Mouse (Mus musculus) spleen, adult 2 months (tissue): Measurements from ENCODE around the gene Frem2. TPM values are rescaled to one million over a fixed set of nuclear protein-coding genes. Genes with fewer than 3 reads are reported as not detected.

Experiments used
- DNase-seq, 2 experiments: peaks; one replicate each; pipeline versions ENCODE4 v3.0.0 to v3.0.0-alpha.2; 2012 to 2021; ENCODE audit warnings: low spot score in 2 of 2, low read depth in 1 of 2
- H3K27ac ChIP-seq: fragments of 200-500 bp; 2 replicates; pipeline ENCODE4 v1.5.1; 2012; ENCODE audit warnings: low read length, inconsistent platforms; ENCODE audit not compliant: insufficient read depth
- H3K27me3 ChIP-seq: fragments of 200-500 bp; 2 replicates; pipeline ENCODE4 v1.6.1; 2012; ENCODE audit warnings: mild to moderate bottlenecking, moderate library complexity, low read length, inconsistent platforms; ENCODE audit not compliant: control insufficient read depth, insufficient read depth
- H3K36me3 ChIP-seq: fragments of 200-500 bp; 2 replicates; pipeline ENCODE4 v1.6.1; 2012; ENCODE audit warnings: mild to moderate bottlenecking, low read length, inconsistent platforms; ENCODE audit not compliant: control insufficient read depth, insufficient read depth
- H3K4me1 ChIP-seq: fragments of 200-500 bp; 2 replicates; pipeline ENCODE4 v1.6.1; 2011; ENCODE audit warnings: inconsistent platforms; ENCODE audit not compliant: control insufficient read depth, insufficient read depth, insufficient read length
- H3K4me3 ChIP-seq: fragments of 200-500 bp; 2 replicates; pipeline ENCODE4 v1.5.1; 2011; ENCODE audit warnings: mild to moderate bottlenecking, inconsistent platforms; ENCODE audit not compliant: insufficient read depth, insufficient read length; ENCODE audit errors: extremely low read depth
- CTCF ChIP-seq: fragments of 200-500 bp; IDR thresholded peaks from 2 replicates; pipeline ENCODE4 v1.5.1; 2011; ENCODE audit warnings: mild to moderate bottlenecking, inconsistent platforms; ENCODE audit not compliant: insufficient read depth, insufficient read length, insufficient replicate concordance; ENCODE audit errors: extremely low read depth
- POLR2A ChIP-seq: fragments of 200-500 bp; IDR thresholded peaks from 2 replicates; pipeline ENCODE4 v1.6.1; 2011; ENCODE audit warnings: low read depth, low read length, inconsistent platforms
- WGBS: fragments of 180-500 bp; shearing (Covaris S2); methylation state at CpG from one replicate; pipeline ENCODE4 v1.1.7; 2018; 5-methylcytosine and 5-hydroxymethylcytosine counted together
- polyA plus RNA-seq: library from polyadenylated mRNA; depleted of rRNA; stranded (reverse); fragments of >200 nt; gene quantifications from 2 replicates; pipeline ENCODE4 v1.2.3, GENCODE M21; 2012

The Frem2 gene
- polyA plus RNA-seq, 1 experiment, result 1.2 TPM

GRCm38 (mm10) chr3:53486996-53487576 is 170.1 kb downstream of the Frem2 start:
- 56% methylated on average over 9 of the region's 9 CpGs for WGBS
- Histone ChIP-seq H3K27ac (no peak overlapping the region), H3K36me3 (no peaks in the 10 kb centered on the region), H3K4me1 (peaks cover 4% of the 10 kb centered on the region; the same call in 1 of the 2 replicates), H3K27me3 (no peaks in the 10 kb centered on the region), H3K4me3 (no peak overlapping the region)
- no peak for DNase-seq
- TF ChIP-seq POLR2A, result no peak
- no peak for TF ChIP-seq CTCF

- TF ChIP-seq CTCF (no peak), POLR2A (no peak)
- DNase-seq, result no peak
- Histone ChIP-seq H3K27me3 (no peaks in the 10 kb centered on the region), H3K27ac (no peak overlapping the region), H3K4me1 (peaks cover 4% of the 10 kb centered on the region; the same call in 1 of the 2 replicates), H3K4me3 (no peak overlapping the region), H3K36me3 (no peaks in the 10 kb centered on the region)
- WGBS, result 81% methylated on average over 10 of the region's 10 CpGs
Measured at GRCm38 (mm10) chr3:53486561-53486960, 170.6 kb downstream of the Frem2 start.

- DNase-seq, result no peak
- Histone ChIP-seq H3K4me3 (no peak overlapping the region), H3K36me3 (peaks cover 11% of the 10 kb centered on the region), H3K27ac (peak overlapping the region; percentile 33; the same call in 1 of the 2 replicates), H3K4me1 (peaks cover 4% of the 10 kb centered on the region; the same call in 1 of the 2 replicates), H3K27me3 (no peaks in the 10 kb centered on the region)
- TF ChIP-seq CTCF (no peak), POLR2A (no peak)
- 52% methylated on average over 8 of the region's 8 CpGs for WGBS
Measured at GRCm38 (mm10) chr3:53483414-53484059, 173.6 kb downstream of the Frem2 start.

- peaks cover 36% of the 10 kb centered on the region for H3K36me3 ChIP-seq
Measured at GRCm38 (mm10) chr3:53478419-53479046, 178.6 kb downstream of the Frem2 start.

GRCm38 (mm10) chr3:53477468-53477867 is 179.7 kb downstream of the Frem2 start:
- Histone ChIP-seq H3K27me3 (no peaks in the 10 kb centered on the region), H3K4me3 (no peak overlapping the region), H3K27ac (no peak overlapping the region), H3K4me1 (no peaks in the 10 kb centered on the region), H3K36me3 (peaks cover 45% of the 10 kb centered on the region)
- TF ChIP-seq CTCF, result no peak
- no peak for TF ChIP-seq POLR2A
- DNase-seq, result no peak
- 90% methylated on average over 17 of the region's 17 CpGs for WGBS

More at GRCm38 (mm10) chr3:53478419-53479046, 178.6 kb downstream of the Frem2 start:
- no peak overlapping the region for H3K4me3 ChIP-seq
- DNase-seq, result no peak
- peaks cover 2% of the 10 kb centered on the region; the same call in 1 of the 2 replicates for H3K4me1 ChIP-seq
- no peaks in the 10 kb centered on the region for H3K27me3 ChIP-seq
- 95% methylated on average over 30 of the region's 30 CpGs for WGBS
- H3K27ac ChIP-seq, result no peak overlapping the region
- TF ChIP-seq CTCF (no peak), POLR2A (no peak)

GRCm38 (mm10) chr3:53475889-53476288 is 181.3 kb downstream of the Frem2 start:
- no peaks in the 10 kb centered on the region for H3K27me3 ChIP-seq
- H3K4me1 ChIP-seq, result no peaks in the 10 kb centered on the region
- peaks cover 58% of the 10 kb centered on the region for H3K36me3 ChIP-seq
- DNase-seq, result no peak
- H3K27ac ChIP-seq, result no peak overlapping the region
- TF ChIP-seq POLR2A (no peak), CTCF (peak; percentile 42; the same call in 1 of the 2 replicates)
- WGBS, result 68% methylated on average over 6 of the region's 6 CpGs
- H3K4me3 ChIP-seq, result no peak overlapping the region

GRCm38 (mm10) chr3:53474179-53474578 is 183.0 kb downstream of the Frem2 start:
- no peak for DNase-seq
- peaks cover 55% of the 10 kb centered on the region for H3K36me3 ChIP-seq
- WGBS, result 84% methylated on average over 4 of the region's 4 CpGs
- H3K4me3 ChIP-seq, result no peak overlapping the region
- no peak overlapping the region for H3K27ac ChIP-seq
- TF ChIP-seq CTCF (no peak), POLR2A (no peak)
- no peaks in the 10 kb centered on the region for H3K27me3 ChIP-seq
- H3K4me1 ChIP-seq, result no peaks in the 10 kb centered on the region
